Mouse (Mus musculus) ES-Bruce4 (cell line): ENCODE measurements around the gene Fem1a.

Experiments used
- CTCF ChIP-seq: IDR thresholded peaks from one replicate; pipeline ENCODE4 v1.8.1; 2011; ENCODE audit warnings: low read depth, low read length
- EP300 ChIP-seq: IDR thresholded peaks from 2 replicates; pipeline ENCODE4 v1.6.1; 2011; ENCODE audit warnings: low read depth, low read length; ENCODE audit not compliant: insufficient read depth
- POLR2A ChIP-seq: IDR thresholded peaks from one replicate; pipeline ENCODE4 v1.8.1; 2011; ENCODE audit warnings: low read length; ENCODE audit not compliant: insufficient read depth

- TF ChIP-seq CTCF: no peak
- no peak for TF ChIP-seq POLR2A
- no peak for TF ChIP-seq EP300
Measured at GRCm38 (mm10) chr17:56294241-56294640, 37.6 kb downstream of the Fem1a start.
